Mouse (Mus musculus): ENCODE data around the gene Ppp1r26.

GRCm38 (mm10) chr2:28409144-28409543, 37.5 kb upstream of the Ppp1r26 start:
- TF ChIP-seq POLR2A (IDR thresholded peaks at IDR 0.05; ENCODE audit: borderline replicate concordance, insufficient read depth, low read length) (no peak), CTCF (IDR thresholded peaks at IDR 0.05; ENCODE audit: borderline replicate concordance, insufficient read depth, low read depth, low read length) (no peak)
